Mouse (Mus musculus): ENCODE measurements at regions not wholly inside any gene's neighbourhood (a gene's known extent, or its start where the extent isn't known, plus 50 kb on each side); places are given as distances from the start of the nearest gene placed in this dataset.

DNA sequence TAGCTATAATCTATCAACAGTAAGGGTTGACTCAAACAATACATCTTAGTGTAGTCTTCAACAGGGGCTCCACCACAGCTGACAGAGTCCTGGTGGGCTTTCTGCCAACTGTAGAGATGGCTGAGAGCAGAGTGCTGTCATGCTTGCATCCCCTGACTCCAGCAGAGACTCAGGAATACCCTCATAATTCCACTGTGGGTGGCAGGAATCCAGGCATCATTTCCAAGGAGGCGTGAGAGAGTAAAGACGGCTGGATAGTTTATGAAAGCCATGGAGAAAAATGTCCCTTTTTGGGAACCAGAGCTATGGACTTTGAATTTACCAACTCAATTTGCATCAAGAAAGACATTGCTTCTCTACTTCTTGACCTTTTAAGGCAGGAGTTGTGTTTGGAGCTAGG is 87.8 kb upstream of the Camk1g start:
- TF ChIP-seq MAX (IDR thresholded peaks at IDR 0.05; ENCODE audit: low read depth), result no peak
- no peak for TF ChIP-seq MYOD1 (IDR thresholded peaks at IDR 0.05; ENCODE audit: control insufficient read depth in 1 of 3, insufficient read length in 2 of 3, low read depth in 2 of 3)
- no peak for TF ChIP-seq POLR2A (IDR thresholded peaks at IDR 0.05; ENCODE audit: insufficient read length, low read depth)
- TF ChIP-seq POLR2AphosphoS2 (IDR thresholded peaks at IDR 0.05; ENCODE audit: insufficient read length, low read depth), result no peak

Measured in myocyte (in vitro differentiated cells).